Mouse (Mus musculus) adrenal gland, adult 2 months (tissue): ENCODE measurements around the gene Fez1. TPM values are rescaled to one million over a fixed set of nuclear protein-coding genes. Genes with fewer than 3 reads are reported as not detected.

Source experiments
- DNase-seq: peaks from one replicate; pipeline ENCODE4 v3.0.0; 2021
- polyA plus RNA-seq: library from polyadenylated mRNA; depleted of rRNA; stranded (reverse); fragments of >200 nt; gene quantifications from 2 replicates; pipeline ENCODE4 v1.2.3, GENCODE M21; 2012
- total RNA-seq, 2 experiments: library from RNA; stranded (reverse); gene quantifications; 2 replicates each; pipeline ENCODE4 v1.2.3; 2021

Gene Fez1
- total and polyA plus RNA-seq, 3 experiments = 0.76 to 7.2 (median 2.7) TPM

- peak; percentile 20 for DNase-seq
Measured at GRCm38 (mm10) chr9:36833043-36833881, 11.6 kb downstream of the Fez1 start.

- DNase-seq = no peak
Measured at GRCm38 (mm10) chr9:36833914-36834313, 12.2 kb downstream of the Fez1 start.

- DNase-seq = no peak
Measured at GRCm38 (mm10) chr9:36846346-36846745, 24.7 kb downstream of the Fez1 start.

GRCm38 (mm10) chr9:36848661-36849060, 27.0 kb downstream of the Fez1 start:
- DNase-seq = no peak

- no peak for DNase-seq
Measured at GRCm38 (mm10) chr9:36850091-36850490, 28.4 kb downstream of the Fez1 start.

- DNase-seq = no peak
Measured at GRCm38 (mm10) chr9:36852175-36852574, 30.5 kb downstream of the Fez1 start.

GRCm38 (mm10) chr9:36856351-36856750, 34.7 kb downstream of the Fez1 start:
- no peak for DNase-seq

GRCm38 (mm10) chr9:36857476-36858117, 35.9 kb downstream of the Fez1 start:
- no peak for DNase-seq

- DNase-seq = no peak
Measured at GRCm38 (mm10) chr9:36858677-36859076, 37.0 kb downstream of the Fez1 start.

GRCm38 (mm10) chr9:36862576-36862975, 40.9 kb downstream of the Fez1 start:
- no peak for DNase-seq

GRCm38 (mm10) chr9:36863694-36864093, 42.0 kb downstream of the Fez1 start:
- DNase-seq = no peak

- DNase-seq = no peak
Measured at GRCm38 (mm10) chr9:36864862-36865813, 43.5 kb downstream of the Fez1 start.

- no peak for DNase-seq
Measured at GRCm38 (mm10) chr9:36868662-36869061, 47.0 kb downstream of the Fez1 start.

- DNase-seq = peak; percentile 28
Measured at GRCm38 (mm10) chr9:36870263-36870662, 48.6 kb downstream of the Fez1 start.

GRCm38 (mm10) chr9:36873796-36874195, 52.1 kb downstream of the Fez1 start:
- no peak for DNase-seq

GRCm38 (mm10) chr9:36876313-36876712, 54.6 kb downstream of the Fez1 start:
- no peak for DNase-seq

- DNase-seq = no peak
Measured at GRCm38 (mm10) chr9:36876787-36877186, 55.1 kb downstream of the Fez1 start.

- DNase-seq = no peak
Measured at GRCm38 (mm10) chr9:36881615-36882014, 60.0 kb downstream of the Fez1 start.

GRCm38 (mm10) chr9:36882034-36882745, 60.5 kb downstream of the Fez1 start:
- DNase-seq = no peak

GRCm38 (mm10) chr9:36883569-36883968, 61.9 kb downstream of the Fez1 start:
- DNase-seq = no peak

GRCm38 (mm10) chr9:36885237-36885636, 63.6 kb downstream of the Fez1 start:
- DNase-seq = peak; percentile 31

- peak; percentile 20 for DNase-seq
Measured at GRCm38 (mm10) chr9:36890552-36890951, 68.9 kb downstream of the Fez1 start.
